Mouse (Mus musculus) kidney, postnatal 10 days (tissue): ENCODE measurements at regions not wholly inside any gene's neighbourhood (a gene's known extent, or its start where the extent isn't known, plus 50 kb on each side); places are given as distances from the start of the nearest gene placed in this dataset.

Source experiments
- DNase-seq: peaks from one replicate; pipeline ENCODE4 v3.0.0; 2021; ENCODE audit warnings: mixed read lengths

DNA sequence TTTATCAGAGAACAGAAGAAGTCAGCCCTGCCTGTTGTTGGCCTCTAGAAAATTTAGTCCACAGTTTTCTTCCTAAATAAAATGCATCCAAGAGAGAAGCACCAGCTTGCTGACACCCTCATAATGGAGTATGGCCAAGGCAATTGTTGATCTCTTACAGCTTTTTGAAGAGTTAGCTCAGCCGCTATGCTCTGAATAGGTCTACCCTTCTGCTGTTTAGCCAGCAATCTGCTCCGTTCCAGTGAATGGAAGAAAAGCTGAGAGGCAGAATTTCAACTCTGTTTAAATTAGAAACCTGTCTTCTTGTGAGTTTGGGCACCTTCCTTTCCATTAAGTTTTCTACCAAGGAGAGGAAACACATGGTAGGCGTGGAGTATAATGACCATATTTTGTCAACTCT is 290.8 kb downstream of the Rnf144b start:
- no peak for DNase-seq

DNA sequence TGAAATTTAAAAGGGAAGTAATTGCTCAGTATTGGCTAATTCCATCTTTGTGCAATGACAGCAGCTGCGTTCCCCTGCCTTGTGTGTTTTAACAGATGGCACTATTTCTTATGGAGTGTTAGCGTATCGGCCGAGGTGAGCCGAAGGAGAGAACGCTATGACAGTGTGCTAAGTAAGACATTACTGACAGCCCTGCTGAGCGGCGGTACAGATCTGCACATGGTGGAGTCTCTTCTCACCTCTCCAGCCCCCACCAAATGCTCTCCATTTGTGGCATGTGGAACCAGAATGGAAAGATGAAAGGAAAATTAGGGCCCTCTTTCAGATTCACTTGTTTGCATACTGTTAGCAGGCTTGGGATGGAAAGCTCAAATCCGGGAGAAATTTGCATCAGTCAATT is 291.5 kb downstream of the Rnf144b start:
- no peak for DNase-seq

DNA sequence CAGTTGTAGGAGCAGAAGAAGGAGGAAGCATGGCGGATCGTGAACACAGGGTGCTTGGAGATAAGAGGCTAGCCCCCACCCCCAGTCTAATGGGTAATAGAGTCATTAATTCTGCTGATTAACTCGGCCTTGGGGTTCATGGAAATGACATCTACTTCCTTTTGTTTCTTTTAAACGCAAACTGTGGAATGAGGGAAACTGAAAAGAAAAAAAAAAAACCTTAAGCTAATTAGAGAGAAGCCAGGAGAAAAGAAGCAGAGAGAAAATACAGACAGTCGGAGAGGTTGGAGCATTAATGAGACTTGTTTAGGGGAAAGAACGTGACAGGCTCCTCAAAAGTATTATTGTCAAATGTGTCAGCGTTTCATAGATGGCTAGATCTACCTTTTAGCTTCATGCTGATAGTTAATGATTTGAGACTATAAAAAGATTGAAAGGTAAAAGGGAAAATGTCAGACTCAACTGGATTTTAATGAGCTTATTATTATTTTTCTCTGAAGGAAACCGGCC is 307.5 kb downstream of the Rnf144b start:
- DNase-seq = no peak

DNA sequence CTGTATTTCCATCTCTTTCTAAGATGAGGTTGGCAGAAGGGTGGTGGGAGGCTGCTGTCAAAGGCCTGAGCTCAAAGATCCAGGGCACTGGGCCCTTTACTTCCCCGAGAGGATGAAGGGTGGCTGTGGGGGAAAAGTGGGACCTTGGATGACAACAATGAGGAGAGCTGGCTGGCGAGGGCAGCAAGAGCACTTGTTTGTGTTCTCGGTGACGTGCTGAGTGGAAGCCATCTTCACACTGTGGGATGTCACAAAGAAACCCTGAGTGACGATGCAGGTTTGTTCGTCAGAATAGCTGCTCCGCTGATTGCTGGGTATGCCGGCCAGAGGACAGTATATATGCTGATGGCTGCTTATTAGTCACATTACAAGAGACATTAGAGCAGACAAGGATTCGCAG is 308.0 kb downstream of the Rnf144b start:
- no peak for DNase-seq

DNA sequence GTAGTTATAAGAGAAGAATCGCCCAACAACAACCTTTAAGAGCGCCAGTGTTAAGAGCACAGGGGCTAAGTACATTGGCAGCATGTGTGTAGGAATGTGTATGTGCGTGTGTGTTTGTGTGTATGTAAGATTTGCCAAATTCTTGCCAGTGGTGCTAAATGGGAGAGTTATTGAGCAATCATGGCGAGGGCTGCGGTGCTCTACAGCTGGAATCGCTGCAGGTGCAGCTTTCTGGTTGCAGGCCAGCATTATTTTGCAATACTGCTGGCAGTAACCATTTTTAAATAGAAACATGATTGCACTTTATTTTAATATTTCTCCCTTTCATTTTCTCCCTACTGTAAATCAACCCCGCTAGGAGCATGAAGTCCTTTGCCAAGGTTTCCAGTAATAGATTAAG is 313.2 kb downstream of the Rnf144b start:
- no peak for DNase-seq

DNA sequence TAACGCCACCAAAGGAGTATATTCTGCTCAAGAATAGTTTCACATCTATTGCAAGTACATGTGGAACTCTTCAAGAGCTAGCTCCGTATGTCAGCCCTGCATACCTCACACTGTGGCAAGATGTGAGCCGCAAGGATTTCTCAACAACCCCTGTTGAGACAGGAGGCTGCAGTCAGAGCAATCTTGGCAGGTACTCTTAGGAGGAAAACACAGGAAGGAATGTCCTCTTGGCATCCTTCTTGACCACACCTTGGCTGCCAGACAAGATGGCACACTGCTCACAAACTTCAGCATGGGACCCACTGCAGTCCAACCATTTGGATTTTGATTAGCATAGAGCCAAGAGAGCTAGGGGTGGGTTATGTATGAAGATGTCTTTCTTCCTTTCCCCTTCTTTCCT is 322.4 kb downstream of the Rnf144b start:
- DNase-seq = no peak

DNA sequence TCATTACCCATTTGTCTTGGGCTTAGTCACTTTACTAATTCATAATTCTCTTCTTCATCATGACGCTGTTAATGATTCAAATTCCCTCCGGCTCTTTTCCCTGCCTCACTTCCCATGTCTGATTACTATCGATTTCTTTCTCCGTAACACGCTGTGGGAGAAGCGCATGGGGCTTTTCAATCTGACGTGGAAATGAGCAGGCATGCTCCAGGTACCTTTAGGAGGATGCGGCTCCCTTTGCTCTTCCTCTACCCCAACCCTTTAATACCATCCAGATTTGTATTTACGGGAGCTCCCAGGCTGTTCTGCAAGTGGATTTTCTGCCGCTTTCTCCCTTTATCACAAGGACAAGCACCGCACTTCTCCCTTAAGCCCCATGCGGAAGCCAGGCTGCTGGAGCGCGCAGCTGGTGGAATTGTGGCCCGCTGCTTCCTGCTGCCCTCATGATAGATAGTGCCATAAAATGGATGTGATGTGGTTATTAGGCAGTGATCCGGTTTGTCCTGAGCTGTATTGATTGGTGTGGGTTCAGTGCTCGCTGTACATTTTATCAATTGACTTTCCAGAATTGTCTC is 329.8 kb downstream of the Rnf144b start:
- DNase-seq = no peak

DNA sequence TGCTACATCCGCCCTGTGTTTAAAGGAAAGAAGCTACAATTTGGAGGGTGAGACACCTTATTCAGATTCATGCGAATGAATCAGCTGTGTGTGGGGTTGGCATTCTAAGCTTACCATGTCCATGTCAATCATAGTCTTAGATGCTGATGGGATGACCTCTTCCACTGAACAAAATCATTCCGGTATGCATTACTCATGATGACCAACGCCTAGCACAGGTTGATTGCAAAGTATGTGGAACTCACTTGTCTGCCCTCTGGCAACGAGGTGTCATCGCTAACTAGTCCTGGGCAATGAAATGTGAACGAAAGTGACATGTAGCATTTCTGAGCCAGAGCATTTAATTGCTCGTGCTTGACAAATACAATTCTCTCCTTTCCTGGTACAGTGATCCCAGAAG is 339.7 kb downstream of the Rnf144b start:
- no peak for DNase-seq

DNA sequence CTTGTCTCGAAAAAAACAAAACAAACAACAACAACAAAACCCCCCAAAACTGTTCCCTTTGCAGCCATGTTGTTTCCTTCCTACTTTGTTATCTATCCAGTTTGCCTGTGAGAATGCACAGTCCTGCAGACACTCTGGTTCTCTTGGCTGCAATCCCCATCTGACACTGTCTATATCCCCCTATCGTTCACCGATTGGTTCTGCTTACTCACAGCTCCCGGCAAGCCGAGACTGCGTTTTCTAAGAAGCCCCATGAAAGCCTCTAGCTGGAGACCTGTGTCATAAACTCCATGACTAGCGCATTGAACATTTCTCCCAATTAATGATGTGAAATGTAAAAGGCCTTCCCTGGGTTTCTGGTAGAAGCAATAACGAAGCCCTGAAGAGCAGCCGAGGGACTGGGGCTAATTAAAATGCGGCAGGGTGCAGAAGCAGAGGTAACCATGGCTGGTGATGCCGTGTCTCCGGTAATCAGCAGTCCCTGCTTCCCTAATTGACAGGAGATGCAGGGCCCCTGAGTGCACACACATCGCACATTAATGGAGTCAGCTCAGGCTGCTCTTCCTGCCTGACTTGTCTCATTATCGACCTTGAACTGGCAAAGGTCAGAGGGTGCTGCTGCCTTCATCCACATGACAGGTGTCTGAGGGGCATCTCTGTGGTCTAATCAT is 349.2 kb downstream of the Rnf144b start:
- DNase-seq = no peak

DNA sequence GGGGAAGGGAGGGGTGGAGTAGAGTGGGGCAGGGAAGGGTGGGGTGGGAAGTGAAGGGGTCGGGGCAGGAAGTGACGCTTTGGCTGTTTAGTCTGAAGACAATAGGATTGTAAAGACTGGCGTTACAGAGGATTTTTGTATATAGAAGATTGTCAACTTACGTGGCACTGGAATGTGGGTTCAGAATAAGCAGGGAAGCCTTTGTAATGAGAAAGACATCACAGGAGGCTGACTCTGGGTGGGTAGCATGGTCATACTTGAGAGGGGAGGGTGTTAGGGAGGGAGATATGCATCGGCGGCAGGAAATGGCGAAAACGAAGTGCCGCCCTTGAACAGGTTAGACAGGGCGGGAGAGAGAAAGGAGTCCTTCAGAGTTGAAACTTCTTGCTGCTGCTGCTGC is 357.7 kb downstream of the Rnf144b start:
- DNase-seq = no peak

DNA sequence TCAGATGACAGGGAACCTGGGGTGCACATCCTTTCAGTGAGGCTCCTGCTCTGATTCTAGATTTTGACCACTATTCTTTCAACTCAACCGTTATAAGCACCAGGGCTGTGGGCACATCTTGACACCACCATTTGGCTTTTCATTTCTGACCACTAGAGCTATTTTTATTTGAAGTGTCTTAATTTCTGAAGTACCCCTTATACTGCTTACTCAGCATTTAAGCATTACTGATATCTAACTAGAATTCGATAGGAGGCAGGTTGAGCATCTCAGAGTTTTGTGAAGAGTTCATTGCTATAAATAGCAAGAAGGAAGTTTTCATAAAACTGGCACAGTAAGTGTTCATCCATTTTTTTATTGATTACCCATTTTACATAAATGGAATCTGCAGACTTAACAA is 362.4 kb downstream of the Rnf144b start:
- DNase-seq = no peak

DNA sequence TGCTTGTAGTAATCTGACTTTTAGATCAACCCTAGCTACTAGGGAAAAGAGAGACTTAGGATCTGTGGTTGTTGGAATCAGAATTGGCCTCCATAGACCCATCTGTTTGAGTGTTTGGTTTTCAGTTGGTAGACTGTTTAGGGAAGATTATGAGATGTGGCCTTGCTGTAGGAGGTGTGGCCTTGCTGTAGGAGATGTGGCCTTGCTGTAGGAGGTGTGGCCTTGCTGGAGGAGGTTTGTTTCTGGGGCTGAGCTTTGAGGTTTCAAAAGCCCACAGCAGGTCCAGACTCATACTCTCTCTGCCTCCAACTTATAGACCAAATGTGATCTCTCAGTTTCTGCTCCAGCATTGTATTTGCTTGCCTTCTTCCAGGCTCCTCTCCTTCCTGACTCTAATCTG is 363.7 kb downstream of the Rnf144b start:
- DNase-seq = no peak

DNA sequence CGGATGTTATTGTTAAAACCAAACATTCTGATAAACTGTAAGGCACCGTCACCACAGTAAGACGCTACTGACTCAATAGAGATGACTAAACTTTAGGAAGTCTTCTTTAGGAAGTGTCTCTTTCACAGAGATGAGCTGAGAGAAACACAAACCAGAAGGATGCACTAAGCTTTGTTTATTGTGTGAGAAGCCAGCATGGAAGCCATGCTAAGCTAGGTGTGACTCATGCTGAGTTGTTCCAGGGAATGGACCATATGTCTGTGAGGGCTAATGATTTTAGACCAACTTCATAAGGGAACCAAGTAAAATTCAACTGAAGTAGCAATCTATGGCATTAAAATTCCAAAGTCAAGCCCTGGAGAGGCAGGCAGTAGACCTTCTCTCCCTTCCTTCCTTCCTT is 364.2 kb downstream of the Rnf144b start:
- no peak for DNase-seq

DNA sequence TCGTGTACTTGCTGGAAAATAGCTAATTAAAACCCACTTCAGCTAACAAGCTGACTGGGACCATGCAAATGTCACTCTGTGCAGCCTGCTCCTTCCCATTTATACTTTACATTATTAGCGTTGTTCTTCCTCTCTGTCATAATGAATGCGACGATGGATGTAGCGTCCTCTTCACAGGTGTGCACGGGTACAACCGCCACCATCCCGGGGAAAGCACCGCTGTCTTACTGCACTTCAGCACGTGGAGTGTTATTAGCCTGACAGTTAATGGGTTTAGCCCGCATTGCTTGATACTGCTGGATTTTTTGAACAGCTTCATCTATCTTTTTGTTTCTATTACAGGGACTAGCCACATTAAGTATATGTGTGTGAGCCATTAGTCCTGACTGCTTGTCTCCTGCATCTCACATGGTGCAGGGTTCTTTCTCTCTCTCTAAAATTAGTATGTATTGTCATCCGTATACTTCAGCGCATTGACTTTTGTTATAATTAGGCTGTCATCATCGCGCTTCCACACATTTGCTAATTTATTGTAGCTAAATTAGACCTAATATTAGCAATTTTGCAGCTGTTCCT is 383.0 kb downstream of the Rnf144b start:
- no peak for DNase-seq

DNA sequence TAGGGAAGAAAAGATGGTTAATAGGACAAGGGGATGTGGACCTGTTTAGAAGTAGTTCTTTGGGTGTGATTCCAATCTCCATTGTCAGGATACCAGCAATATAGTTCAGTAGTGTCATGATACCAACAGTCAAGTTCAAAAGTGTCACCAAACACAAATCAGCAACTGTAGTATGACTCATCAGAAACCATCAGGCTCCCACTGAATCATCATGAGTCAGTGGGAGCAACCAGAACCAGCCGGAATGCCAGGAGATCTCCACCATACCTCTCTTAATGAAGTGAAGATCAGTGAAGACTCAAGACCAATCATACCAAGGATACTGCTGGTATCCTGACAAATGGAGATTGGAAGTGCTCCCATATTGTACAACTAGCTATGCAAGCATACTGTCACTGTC is 410.5 kb downstream of the Rnf144b start:
- DNase-seq = no peak

DNA sequence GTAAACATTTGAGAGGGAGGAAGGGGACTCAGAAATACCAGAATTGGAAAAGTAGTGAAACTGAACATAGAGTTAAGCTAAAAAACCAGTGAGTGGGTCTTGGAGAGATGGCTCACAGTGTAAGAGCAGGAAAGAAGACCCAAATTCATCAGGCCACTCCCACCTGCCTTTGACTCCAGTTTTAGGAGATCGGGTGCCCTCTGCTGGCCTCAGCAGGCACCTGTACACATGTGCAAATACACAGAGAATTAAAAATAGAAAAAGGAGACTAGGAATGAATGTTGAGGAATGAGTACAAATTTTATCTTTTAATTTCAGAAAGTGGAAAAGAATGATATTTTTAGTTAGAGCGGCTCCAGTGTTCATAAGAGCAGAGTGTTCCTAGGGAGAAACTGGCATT is 414.7 kb downstream of the Rnf144b start:
- no peak for DNase-seq

DNA sequence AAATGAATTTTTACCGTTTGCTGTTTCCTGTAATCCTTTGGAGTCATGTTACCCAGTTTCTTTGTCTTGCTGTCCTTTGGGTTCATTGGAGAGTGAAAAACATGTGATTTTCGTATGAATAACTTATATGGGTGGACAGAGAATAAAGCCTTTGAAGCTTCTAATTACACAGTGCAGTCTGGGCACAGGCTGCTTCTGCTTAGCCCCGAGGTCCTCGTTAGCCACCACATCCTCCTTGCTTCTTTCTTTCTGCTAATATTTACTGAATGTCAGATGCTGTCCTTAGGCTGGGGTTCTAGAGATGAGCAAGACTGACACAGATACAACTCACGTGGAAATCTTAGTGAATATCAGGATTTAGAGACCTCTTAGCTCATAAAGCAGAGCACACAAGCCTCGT is 427.2 kb downstream of the Rnf144b start:
- no peak for DNase-seq

DNA sequence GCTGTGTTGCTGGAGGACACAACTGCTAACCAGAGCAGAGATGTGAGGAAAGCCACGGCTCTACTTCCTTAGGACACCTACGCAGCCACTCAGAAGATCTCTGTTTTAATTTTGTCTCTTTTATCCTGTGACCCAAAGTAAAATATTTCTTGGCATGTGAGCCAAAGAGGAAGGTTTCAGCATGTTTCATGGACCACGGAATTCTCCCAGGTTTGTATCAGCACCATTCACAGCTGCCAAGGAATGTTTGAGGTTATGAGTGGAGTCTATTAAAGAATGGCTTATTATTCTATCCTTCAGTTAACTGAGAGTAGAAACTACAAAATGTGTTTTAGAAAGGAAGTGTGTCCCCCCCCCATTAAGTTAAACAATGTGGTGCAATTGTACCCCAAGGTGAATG is 429.8 kb downstream of the Rnf144b start:
- DNase-seq = no peak

DNA sequence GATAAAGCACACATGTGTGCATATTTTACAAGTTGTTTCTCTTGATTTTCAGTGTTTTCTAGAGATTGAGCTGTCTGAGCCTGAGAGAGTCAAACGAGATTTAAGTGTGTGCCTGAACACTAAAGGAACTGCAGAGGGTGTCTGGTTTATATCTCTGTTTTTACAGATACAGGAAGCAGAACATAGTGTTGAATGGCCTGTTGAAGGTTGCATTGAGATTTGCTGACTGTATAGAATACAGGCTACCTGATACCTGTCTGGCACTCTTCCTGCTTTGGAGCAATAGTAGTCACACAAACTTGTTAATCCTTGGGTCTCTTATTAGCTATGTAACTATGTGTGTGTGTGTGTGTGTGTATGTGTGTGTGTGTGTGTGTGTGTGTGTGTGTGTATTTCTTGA is 431.7 kb downstream of the Rnf144b start:
- DNase-seq = no peak

DNA sequence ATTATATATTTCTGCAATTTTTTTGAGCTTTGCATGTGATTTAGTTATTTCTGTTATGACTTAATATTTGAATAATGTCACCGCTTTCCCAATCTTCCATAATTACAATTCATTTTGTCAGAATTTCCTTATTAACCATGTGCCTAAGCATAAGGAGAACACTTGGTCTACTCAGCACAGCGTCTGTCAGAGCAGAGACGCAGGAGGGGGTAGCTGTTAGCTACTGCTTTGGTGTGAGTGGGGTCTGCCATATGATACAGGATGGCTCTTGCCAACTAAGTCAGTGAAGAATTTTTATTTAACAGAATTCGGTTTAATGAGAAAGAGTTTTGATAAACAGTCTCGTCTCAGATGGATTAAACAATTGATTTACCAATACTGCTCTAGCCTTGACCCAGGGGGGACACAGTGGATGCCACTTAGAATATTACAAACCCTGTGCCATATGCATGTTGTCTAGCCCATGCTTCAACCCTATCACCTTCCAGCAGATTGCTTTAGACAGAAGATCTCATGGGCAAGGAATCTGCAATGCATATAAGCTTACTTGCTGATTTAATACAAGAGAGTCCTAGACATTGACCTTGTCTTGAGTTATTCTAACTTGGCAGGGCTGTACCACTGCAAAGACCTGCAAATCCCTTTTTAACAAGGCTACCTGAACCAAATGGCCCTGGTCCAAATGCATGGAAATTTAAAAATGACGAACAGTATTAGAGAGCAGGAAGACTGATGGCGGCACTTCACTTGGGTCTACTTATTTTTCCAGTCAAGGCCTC is 434.9 kb downstream of the Rnf144b start:
- no peak for DNase-seq

DNA sequence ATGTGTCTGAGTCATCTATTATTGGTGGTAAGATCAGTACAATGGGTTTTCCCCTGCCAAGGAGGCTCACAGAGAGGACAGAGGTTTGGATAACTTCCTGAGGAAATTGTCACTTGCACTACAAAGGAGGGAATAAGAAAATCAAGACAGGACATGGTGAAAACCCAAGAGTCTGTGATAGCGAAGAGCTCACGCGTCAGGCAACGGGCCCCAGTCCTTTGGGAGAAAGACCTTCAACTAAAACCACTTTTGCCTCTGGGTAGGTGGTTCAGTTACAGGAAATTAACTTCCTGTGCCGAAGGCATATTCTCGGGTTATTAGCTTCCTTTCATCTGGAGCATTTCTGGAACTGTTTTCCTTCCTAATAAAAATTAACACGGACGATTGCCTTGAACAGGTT is 440.4 kb downstream of the Rnf144b start:
- DNase-seq = no peak

DNA sequence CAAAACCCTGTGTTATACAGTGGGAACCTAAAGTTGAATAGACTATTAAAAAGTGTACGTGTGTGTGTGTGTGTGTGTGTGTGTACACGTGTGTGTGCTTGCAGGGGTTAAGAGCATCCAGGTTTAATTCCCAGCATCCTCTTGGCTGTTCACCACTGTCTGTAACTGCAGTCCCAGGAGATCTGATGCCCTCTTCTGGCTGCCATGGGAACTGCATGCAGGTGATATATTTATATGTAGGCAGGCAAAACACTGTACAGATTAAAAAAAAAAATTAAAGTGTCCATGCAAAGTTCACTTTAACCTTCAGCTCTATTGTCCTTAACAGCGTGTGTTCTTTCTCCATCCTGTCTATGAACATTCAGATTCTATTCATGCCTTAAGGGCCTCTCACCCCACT is 454.1 kb downstream of the Rnf144b start:
- DNase-seq = peak; percentile 26

DNA sequence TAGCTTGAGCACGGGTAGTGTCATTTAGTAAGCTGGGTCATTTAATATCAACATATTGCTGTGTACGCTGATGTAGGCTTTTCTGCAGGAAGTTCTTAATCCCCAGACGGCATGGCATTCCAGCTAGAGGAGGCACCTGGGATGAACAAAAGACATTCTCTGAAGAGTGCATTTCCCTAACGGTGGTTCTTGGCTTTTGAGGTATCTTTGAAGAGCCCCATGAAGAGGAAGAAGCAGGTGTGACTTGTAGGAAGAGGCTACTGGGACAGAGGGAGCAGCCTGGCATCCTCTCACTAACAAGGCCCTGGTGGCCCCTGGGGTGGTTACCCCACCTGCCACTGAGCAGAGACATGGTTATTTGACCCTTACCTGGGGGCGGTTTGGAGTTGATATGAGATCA is 457.7 kb downstream of the Rnf144b start:
- no peak for DNase-seq

DNA sequence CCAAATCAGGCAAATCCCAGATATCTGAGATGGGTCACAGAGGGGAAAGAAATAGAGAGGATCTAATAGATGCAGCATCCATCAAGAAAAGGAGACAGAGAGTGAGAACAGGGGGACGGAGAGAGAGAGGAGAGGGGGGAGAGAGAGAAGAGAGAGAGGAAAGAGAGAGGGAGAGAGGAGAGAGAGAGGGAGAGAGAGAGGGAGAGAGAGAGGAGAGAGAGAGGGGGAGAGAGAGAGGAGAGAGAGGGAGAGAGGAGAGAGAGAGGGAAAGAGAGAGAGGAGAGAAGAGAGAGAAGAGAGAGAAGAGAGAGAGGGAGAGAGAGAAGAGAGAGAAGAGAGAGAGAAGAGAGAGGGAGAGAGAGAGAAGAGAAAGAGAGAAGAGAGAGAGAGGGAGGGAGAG is 462.7 kb downstream of the Rnf144b start:
- DNase-seq = no peak
